Mouse (Mus musculus) testis, adult 2 months (tissue): ENCODE measurements around the gene Lyst. TPM values are rescaled to one million over a fixed set of nuclear protein-coding genes. Genes with fewer than 3 reads are reported as not detected.

Source experiments
- H3K27ac ChIP-seq: fragments of 200-500 bp; 2 replicates; pipeline ENCODE4 v1.5.1; 2012; ENCODE audit warnings: low read depth, low read length; ENCODE audit not compliant: control insufficient read depth, insufficient read depth
- H3K27me3 ChIP-seq: fragments of 200-500 bp; 2 replicates; pipeline ENCODE4 v1.6.1; 2012; ENCODE audit warnings: mild to moderate bottlenecking, low read length, moderate library complexity; ENCODE audit not compliant: control insufficient read depth, insufficient read depth
- H3K36me3 ChIP-seq: fragments of 200-500 bp; 2 replicates; pipeline ENCODE4 v1.6.1; 2012; ENCODE audit warnings: mild to moderate bottlenecking, low read length; ENCODE audit not compliant: control insufficient read depth, insufficient read depth
- H3K4me1 ChIP-seq: fragments of 200-500 bp; 2 replicates; pipeline ENCODE4 v1.6.1; 2012; ENCODE audit warnings: low read length; ENCODE audit not compliant: control insufficient read depth, insufficient read depth
- H3K4me3 ChIP-seq: fragments of 200-500 bp; 2 replicates; pipeline ENCODE4 v1.5.1; 2012; ENCODE audit warnings: low read depth, mild to moderate bottlenecking, low read length, moderate library complexity, mixed read lengths; ENCODE audit not compliant: control insufficient read depth
- CTCF ChIP-seq: fragments of 200-500 bp; IDR thresholded peaks from 2 replicates; pipeline ENCODE4 v1.5.1; 2012; ENCODE audit warnings: low read depth, mild to moderate bottlenecking, inconsistent platforms, low read length, moderate library complexity; ENCODE audit not compliant: control insufficient read depth, insufficient read depth, insufficient replicate concordance
- POLR2A ChIP-seq: fragments of 200-500 bp; IDR thresholded peaks from 2 replicates; pipeline ENCODE4 v1.6.1; 2012; ENCODE audit warnings: low read depth, mild to moderate bottlenecking, inconsistent platforms, low read length, moderate library complexity; ENCODE audit not compliant: control insufficient read depth
- polyA plus RNA-seq: library from polyadenylated mRNA; depleted of rRNA; stranded (reverse); fragments of >200 nt; gene quantifications from 2 replicates; pipeline ENCODE4 v1.2.3, GENCODE M21; 2012

Gene Lyst
- polyA plus RNA-seq, 1 experiment = 7.5 TPM

DNA sequence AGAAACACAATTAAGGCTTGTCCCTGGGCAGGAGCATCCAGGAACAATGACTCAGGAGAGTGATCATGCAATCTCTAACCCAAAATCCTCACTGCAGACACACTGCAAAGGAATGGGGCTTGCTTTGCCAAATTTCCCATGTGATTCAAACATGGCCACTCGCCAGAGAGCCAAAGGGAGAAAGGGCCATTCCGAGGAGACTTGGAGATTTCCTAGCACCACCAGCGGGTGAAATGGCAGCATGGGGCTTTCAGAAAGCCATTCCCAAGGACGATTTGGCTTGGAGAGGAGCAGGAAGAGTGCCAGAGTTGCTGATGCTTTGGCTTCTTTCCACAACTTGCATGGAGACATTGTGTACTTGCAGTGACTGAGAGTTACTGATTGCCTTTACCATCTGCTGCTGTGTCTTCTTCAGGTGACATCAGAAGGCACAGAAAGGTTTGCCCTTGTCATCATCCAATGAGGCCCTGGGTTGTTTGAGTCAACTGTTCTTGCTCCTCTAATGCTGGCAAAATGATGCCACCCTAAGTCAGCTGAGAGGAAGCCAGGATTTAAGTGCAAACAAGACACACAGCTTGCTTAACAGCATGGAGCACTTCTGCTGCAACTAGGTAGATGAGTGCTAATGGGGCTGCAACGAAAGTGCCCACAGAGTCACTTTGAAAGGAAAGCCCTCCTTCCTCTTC is 16.5 kb upstream of the Lyst start:
- TF ChIP-seq POLR2A = no peak
- no peak for TF ChIP-seq CTCF
- H3K36me3 ChIP-seq = no peaks in the 10 kb centered on the region
- no peak overlapping the region for H3K27ac ChIP-seq
- H3K27me3 ChIP-seq = no peaks in the 10 kb centered on the region
- H3K4me3 ChIP-seq = no peak overlapping the region
- no peaks in the 10 kb centered on the region for H3K4me1 ChIP-seq

DNA sequence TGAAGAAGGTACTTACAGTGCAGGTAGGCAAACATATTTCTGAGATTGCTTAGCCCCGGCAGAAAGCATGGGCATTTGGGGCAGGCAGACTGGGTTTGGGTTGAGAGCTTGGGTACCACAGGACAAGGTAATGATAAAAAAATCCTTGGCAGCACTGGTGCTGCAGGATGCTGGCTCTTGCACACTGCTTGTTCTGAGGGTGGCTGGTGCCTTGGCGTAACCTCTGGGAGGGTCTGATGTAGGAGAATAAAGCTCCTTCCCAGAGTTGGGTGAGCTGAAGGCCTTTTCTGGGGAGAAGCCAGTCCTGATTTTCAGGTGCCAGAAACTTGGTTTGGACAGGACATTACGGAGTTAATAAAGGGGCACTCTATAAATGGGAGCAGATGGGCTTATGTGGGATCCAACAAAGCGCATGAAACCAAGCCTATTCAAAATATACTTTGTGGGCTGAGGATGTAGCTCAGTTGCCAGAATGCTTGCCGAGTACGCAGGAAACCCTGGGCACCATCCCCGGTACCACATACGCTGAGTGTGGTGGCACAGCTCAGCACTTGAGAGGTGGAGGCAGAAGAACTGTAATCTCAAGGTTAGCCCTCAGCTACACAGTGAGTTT is 15.8 kb upstream of the Lyst start:
- Histone ChIP-seq H3K27me3 (no peaks in the 10 kb centered on the region), H3K27ac (no peak overlapping the region), H3K4me3 (no peak overlapping the region), H3K4me1 (no peaks in the 10 kb centered on the region), H3K36me3 (no peaks in the 10 kb centered on the region)
- TF ChIP-seq CTCF (no peak), POLR2A (no peak)

DNA sequence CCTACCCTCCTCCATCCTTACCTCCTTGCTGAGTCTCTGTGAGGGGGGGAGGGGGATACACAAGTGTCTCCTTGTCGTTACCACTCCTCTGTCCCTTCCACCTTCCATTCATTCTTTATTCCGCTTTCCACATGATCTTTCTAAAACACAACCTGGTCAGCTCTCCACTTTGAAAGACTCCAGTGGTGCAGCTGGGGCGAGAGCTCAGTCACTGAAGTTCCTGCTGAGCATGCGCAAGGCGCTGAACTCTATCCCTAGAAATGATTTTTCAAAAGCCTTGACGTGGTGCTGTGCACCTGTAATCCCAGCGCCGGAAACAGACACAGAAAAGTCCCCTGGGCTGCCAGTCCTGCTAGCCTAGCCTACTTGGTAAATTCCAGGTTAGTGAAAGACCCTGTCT is 15.1 kb upstream of the Lyst start:
- H3K4me3 ChIP-seq = no peak overlapping the region
- TF ChIP-seq POLR2A (no peak), CTCF (no peak)
- H3K4me1 ChIP-seq = no peaks in the 10 kb centered on the region
- no peaks in the 10 kb centered on the region for H3K36me3 ChIP-seq
- H3K27me3 ChIP-seq = no peaks in the 10 kb centered on the region
- H3K27ac ChIP-seq = no peak overlapping the region

DNA sequence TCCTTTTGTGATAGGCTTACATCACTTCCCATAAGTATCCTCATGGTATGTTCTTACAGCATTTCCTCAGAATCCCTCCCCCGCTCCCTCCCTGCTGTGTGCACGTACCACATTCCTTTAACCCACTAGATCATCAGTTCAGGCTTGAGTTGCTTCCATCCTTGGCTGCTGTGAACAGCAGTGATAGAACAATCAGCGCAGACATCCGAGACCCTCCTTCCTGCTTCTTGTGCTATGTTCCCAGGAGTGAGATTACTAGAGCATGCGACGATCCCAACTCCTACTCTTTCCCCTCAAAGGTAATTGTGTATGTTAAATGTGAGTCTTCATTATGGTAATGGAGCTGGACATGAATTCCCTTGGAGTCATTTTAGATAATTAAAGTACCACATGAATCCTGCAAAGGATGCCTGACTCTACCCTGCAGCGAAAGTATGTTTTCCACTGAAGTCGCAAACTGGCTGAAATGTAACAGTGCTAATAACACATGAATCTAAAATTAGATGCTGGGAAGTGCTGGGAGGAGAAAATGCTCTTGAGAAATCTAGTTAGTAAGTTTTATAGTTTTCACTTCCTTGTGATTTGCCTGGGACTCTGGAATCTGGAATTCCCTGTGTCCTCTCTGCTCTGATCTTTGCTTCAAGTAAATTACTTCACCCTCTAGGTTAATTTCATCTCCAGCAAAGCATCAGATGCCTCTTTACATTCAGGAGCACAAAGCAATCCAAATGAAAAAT is 13.6 kb upstream of the Lyst start:
- H3K27ac ChIP-seq = no peak overlapping the region
- H3K27me3 ChIP-seq = no peaks in the 10 kb centered on the region
- no peaks in the 10 kb centered on the region for H3K36me3 ChIP-seq
- no peak for TF ChIP-seq CTCF
- TF ChIP-seq POLR2A = no peak
- H3K4me3 ChIP-seq = no peak overlapping the region
- H3K4me1 ChIP-seq = no peaks in the 10 kb centered on the region

DNA sequence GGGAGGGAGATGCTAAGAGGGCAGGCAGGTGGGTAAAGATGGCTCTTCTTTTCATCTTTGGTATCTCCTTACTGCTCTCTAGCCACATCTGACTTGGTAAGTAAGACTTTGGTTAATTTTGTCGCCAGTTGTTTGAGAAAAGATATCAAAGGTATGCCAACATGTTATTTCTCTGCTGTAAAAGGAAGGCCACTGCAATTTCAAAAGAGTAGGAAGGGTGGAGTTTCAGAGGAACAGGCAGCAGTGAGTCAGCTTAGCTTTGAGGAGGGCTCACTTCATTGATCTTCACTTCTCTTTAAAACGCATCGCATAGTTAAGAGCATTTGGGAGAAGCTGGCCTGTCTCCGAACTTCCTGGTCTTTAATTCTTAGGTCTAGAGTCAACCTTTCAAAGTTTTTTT is 8.2 kb upstream of the Lyst start:
- TF ChIP-seq POLR2A (no peak), CTCF (no peak)
- Histone ChIP-seq H3K4me3 (no peak overlapping the region), H3K4me1 (no peaks in the 10 kb centered on the region), H3K36me3 (no peaks in the 10 kb centered on the region), H3K27ac (no peak overlapping the region), H3K27me3 (no peaks in the 10 kb centered on the region)

DNA sequence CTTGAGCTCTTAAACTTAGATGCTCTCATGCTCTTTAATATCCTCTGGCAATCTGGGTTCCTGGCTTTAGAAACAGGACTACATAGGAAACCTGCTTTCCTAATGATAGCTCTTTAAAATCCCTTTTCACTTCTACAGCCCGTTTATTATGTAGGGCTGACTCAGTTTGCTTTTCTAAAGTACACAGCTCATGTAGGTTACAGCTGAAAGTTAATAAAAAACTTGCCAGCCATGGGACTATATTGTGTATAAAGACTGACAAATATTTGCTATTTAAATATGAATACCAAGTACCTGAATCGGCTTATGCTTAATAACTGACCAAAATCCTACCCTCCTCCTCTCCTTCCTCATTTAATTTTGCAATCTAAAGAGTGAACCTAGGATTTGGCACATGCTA is 6.7 kb upstream of the Lyst start:
- Histone ChIP-seq H3K4me3 (no peak overlapping the region), H3K27ac (no peak overlapping the region), H3K27me3 (no peaks in the 10 kb centered on the region), H3K36me3 (no peaks in the 10 kb centered on the region), H3K4me1 (no peaks in the 10 kb centered on the region)
- no peak for TF ChIP-seq POLR2A
- TF ChIP-seq CTCF = no peak

DNA sequence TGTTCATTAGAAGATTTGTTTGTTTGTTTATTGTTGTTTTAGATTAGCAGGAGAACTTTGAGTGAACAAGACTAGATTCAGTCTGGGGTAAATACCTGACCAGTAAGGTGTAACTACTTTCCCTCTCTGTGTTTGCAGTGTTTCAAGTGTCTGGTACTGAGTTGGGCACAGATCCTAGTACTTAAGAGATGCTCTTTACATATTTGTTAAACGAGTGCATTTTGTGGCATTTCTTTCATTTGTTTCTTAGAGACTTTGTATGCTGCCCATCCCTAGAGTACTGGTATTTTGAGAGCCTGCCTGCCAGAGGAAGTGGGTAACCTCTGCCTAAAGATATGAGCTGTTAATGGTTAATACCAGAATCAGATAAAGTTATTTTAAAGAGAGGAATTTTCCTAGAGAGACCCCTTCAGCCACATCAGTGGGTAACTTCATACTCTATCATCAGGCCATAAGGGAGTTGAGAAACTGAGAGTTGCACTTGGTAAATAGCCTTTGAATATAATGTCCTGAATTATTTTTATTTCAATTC is 2.5 kb upstream of the Lyst start:
- Histone ChIP-seq H3K4me3 (no peak overlapping the region), H3K36me3 (no peaks in the 10 kb centered on the region), H3K4me1 (0 out of 2 replicates have a peak, but pooled peaks cover 2% of the 10 kb centered on the region), H3K27ac (no peak overlapping the region), H3K27me3 (no peaks in the 10 kb centered on the region)
- TF ChIP-seq POLR2A = no peak
- no peak for TF ChIP-seq CTCF
